Mouse (Mus musculus): ENCODE data around the gene Angptl7.

DNA sequence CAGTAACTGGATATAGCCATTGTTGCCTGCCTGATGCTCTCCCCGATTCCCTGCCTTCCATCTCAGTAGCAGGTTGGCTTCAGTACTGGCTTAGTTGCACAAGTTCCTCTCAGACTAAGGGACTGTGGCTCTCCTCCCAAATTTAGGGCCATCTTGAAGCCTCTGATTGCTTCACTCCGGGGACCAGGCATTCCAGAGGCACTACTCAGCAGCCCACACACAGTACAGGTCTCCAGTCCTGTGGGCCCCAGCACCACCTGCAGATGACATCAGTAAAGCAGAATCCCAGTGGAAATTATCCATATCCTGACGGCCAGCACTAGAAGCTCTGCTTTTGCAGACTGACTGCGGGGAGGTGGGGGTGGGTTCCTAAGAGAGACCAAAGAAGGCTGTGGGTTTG, 10.4 kb upstream of the Angptl7 start:
- no peak for TF ChIP-seq POLR2A (IDR thresholded peaks at IDR 0.05; ENCODE audit: low read depth, low read length)
- TF ChIP-seq CTCF (IDR thresholded peaks at IDR 0.05; ENCODE audit: borderline replicate concordance, insufficient read depth, low read length) = no peak
